Mouse (Mus musculus) liver, embryonic 11.5 days (tissue): ENCODE measurements around the gene Col6a1. TPM values are rescaled to one million over a fixed set of nuclear protein-coding genes. Genes with fewer than 3 reads are reported as not detected.

Experiments
- ATAC-seq: fragments of 200-750 bp; cut with Nextera tagmentation; replicated peaks from 2 replicates; pipeline ENCODE4 v1.8.0; 2017; ENCODE audit warnings: moderate number of reproducible peaks, mild to moderate bottlenecking, moderate TSS enrichment, moderate library complexity; ENCODE audit not compliant: low FRiP score
- DNase-seq: peaks from one replicate; pipeline ENCODE4 v3.0.0-alpha.2; 2017; ENCODE audit warnings: low spot score
- H3K27ac ChIP-seq: fragments of 300-500 bp; sonication (generic); 2 replicates; pipeline ENCODE4 v1.5.1; 2014; ENCODE audit warnings: mild to moderate bottlenecking, low read depth, low read length, control low read depth
- H3K27me3 ChIP-seq: fragments of 300-500 bp; sonication (generic); replicated peaks from 2 replicates; pipeline ENCODE4 v1.6.1; 2014; ENCODE audit warnings: low read length, mixed read lengths; ENCODE audit not compliant: control insufficient read depth, insufficient read depth
- H3K36me3 ChIP-seq: fragments of 300-500 bp; sonication (generic); 2 replicates; pipeline ENCODE4 v1.6.1; 2014; ENCODE audit warnings: mild to moderate bottlenecking, low read length, moderate library complexity, mixed read lengths; ENCODE audit not compliant: control insufficient read depth, insufficient read depth
- H3K4me1 ChIP-seq: fragments of 300-500 bp; sonication (generic); replicated peaks from 2 replicates; pipeline ENCODE4 v1.6.1; 2014; ENCODE audit warnings: low read length, mixed read lengths; ENCODE audit not compliant: control insufficient read depth, insufficient read depth
- H3K4me2 ChIP-seq: fragments of 300-500 bp; sonication (generic); 2 replicates; pipeline ENCODE4 v1.6.1; 2014; ENCODE audit warnings: mild to moderate bottlenecking, control low read depth, moderate library complexity
- H3K4me3 ChIP-seq: fragments of 300-500 bp; sonication (generic); 2 replicates; pipeline ENCODE4 v1.5.1; 2014; ENCODE audit warnings: low read depth, low read length, control low read depth
- H3K9ac ChIP-seq: fragments of 300-500 bp; sonication (generic); 2 replicates; pipeline ENCODE4 v1.6.1; 2014; ENCODE audit warnings: low read depth, low read length, control low read depth
- H3K9me3 ChIP-seq: fragments of 300-500 bp; sonication (generic); 2 replicates; pipeline ENCODE4 v1.6.1; 2016; ENCODE audit warnings: low read length, inconsistent platforms, mixed read lengths; ENCODE audit not compliant: control insufficient read depth
- WGBS: fragments of 180-500 bp; shearing (Covaris S2); extraction: QIAGEN DNeasy Blood & Tissue Kit; methylation state at CpG from one replicate; pipeline ENCODE4 v1.1.7; 2014; 5-methylcytosine and 5-hydroxymethylcytosine counted together
- polyA plus RNA-seq: library from polyadenylated mRNA; unstranded; fragments of >200 nt; fragmentation: Nextera tagmentation; extraction: Ambion mirVana; gene quantifications from 2 replicates; pipeline ENCODE4 v1.2.1, GENCODE M21; 2014

Col6a1 gene
- polyA plus RNA-seq, 1 experiment from 2014 or later: 20.8 TPM

DNA sequence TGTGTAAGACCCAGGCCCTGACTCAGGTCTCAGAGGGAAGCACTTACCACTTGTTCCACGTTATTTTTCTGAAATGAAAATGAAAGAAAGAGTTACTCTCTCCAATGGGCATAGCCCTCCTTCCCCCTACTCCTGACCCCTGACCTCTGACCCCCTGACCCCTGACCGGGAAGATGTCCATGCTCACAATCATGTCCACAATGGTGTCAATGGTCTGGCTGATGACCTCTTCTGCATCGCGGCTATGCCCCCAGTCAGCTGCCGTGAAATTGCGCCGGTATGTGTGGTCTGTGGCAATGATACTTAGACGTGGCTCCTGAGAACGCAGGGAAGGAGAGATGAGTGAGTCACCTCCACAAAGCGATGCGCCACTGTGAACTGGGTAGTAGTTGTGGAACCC is 4.8 kb downstream of the Col6a1 start:
- no peak for ATAC-seq
- no peaks in the 10 kb centered on the region for H3K27me3 ChIP-seq
- 0 out of 2 replicates have a peak, but pooled peaks cover 3% of the 10 kb centered on the region for H3K4me1 ChIP-seq
- H3K4me2 ChIP-seq: no peak overlapping the region
- WGBS: 82% methylated on average over 11 of the region's 11 CpGs
- no peak for DNase-seq
- H3K9me3 ChIP-seq: no peaks in the 10 kb centered on the region
- H3K36me3 ChIP-seq: no peaks in the 10 kb centered on the region
- no peak overlapping the region for H3K4me3 ChIP-seq
- no peak overlapping the region for H3K27ac ChIP-seq
- no peak overlapping the region for H3K9ac ChIP-seq

DNA sequence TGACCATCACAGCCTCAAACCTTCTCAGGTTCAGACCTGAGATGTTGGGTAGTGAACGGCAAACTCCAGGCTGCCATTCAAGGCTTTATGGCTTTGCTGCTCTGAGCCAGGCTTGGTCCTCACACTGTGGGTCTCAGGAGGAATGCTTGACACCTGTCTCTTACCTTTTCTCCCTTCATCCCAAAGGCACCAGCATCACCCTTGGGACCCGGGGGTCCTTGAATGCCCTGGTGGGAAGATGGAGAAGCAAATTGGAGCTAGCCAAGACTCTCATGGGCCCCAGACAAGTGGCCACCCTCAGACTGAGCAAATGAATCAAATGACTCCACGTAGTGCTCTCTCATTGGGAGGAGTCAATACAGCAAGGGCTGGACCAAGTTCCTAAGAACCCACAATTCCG is 8.3 kb downstream of the Col6a1 start:
- no peaks in the 10 kb centered on the region for H3K27me3 ChIP-seq
- H3K4me1 ChIP-seq: no peaks in the 10 kb centered on the region
- H3K4me2 ChIP-seq: no peak overlapping the region
- H3K9me3 ChIP-seq: no peaks in the 10 kb centered on the region
- DNase-seq (no peak), ATAC-seq (no peak)
- H3K9ac ChIP-seq: no peak overlapping the region
- H3K4me3 ChIP-seq: no peak overlapping the region
- WGBS: 89% methylated on average over 4 of the region's 4 CpGs
- H3K27ac ChIP-seq: no peak overlapping the region
- no peaks in the 10 kb centered on the region for H3K36me3 ChIP-seq

DNA sequence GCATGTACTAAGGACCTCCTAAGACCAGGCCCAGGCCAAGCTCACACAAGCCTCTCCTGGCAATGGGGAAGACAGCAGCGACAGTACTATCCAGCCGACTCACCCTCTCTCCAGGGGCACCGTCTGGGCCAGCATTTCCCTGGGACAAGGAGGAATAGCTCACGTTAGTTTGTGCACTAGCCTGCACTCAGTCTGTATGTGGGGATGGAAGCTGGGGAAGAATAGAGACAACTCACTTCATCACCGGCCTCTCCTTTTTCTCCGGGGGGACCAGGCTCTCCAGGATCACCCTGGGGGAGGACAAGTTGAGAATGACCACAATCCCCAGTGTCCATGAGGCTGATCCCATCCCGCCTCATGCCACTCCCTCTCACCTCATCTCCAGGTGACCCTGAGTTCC is 8.9 kb downstream of the Col6a1 start:
- no peak for ATAC-seq
- no peaks in the 10 kb centered on the region for H3K9me3 ChIP-seq
- no peak overlapping the region for H3K4me3 ChIP-seq
- H3K4me2 ChIP-seq: no peak overlapping the region
- no peaks in the 10 kb centered on the region for H3K4me1 ChIP-seq
- H3K36me3 ChIP-seq: no peaks in the 10 kb centered on the region
- 84% methylated on average over 7 of the region's 7 CpGs for WGBS
- DNase-seq: no peak
- H3K27me3 ChIP-seq: no peaks in the 10 kb centered on the region
- no peak overlapping the region for H3K27ac ChIP-seq
- H3K9ac ChIP-seq: no peak overlapping the region

DNA sequence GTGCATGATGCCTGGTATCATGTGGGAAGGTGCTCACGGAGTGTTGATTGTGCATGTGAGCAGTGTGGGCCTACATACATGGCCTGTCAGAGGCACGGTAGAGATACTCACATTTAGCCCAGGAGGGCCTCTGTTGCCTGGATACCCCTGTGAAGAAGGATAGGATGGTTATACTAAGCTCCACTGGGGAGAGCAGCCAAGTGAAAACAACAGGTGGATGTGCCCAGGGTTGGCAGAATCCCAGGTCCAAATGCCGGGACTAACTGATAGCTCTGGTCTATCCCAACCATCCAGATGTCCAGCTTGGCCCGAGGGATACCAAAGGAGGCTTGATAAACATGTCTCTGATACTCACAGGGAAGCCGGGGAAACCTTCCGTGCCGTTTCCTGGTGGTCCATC is 11.7 kb downstream of the Col6a1 start:
- Histone ChIP-seq H3K4me3 (no peak overlapping the region), H3K36me3 (peaks cover 2% of the 10 kb centered on the region; the same call in 1 of the 2 replicates), H3K4me2 (no peak overlapping the region), H3K9ac (no peak overlapping the region), H3K9me3 (no peaks in the 10 kb centered on the region), H3K27me3 (no peaks in the 10 kb centered on the region), H3K27ac (no peak overlapping the region), H3K4me1 (no peaks in the 10 kb centered on the region)
- no peak for ATAC-seq
- no peak for DNase-seq
- WGBS: 79% methylated on average over 7 of the region's 7 CpGs

DNA sequence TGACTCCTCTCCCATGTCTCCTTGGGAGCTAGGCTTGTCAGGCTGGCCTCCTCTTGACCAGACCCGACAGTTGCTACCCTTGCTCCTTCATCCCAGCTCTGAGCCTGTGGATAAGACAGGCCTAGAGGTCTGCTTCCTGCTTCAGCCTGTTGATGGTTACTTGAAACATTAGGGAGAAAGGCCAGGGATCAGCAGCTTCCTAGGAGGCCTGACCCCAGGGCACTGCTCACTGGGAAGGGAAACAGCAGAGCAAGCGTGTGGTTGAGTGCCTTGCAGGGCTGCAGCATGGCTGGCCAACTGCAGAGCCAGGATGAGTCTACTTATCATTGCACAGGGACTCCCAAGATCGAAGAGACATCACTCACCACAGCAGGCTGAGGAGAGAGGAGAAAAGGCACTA is 13.5 kb downstream of the Col6a1 start:
- H3K4me3 ChIP-seq: no peak overlapping the region
- WGBS: 71% methylated on average over 3 of the region's 3 CpGs
- ATAC-seq (no peak), DNase-seq (no peak)
- no peak overlapping the region for H3K4me2 ChIP-seq
- no peaks in the 10 kb centered on the region for H3K27me3 ChIP-seq
- H3K4me1 ChIP-seq: no peaks in the 10 kb centered on the region
- H3K9ac ChIP-seq: no peak overlapping the region
- peaks cover 2% of the 10 kb centered on the region; the same call in 1 of the 2 replicates for H3K36me3 ChIP-seq
- no peak overlapping the region for H3K27ac ChIP-seq
- H3K9me3 ChIP-seq: no peaks in the 10 kb centered on the region

DNA sequence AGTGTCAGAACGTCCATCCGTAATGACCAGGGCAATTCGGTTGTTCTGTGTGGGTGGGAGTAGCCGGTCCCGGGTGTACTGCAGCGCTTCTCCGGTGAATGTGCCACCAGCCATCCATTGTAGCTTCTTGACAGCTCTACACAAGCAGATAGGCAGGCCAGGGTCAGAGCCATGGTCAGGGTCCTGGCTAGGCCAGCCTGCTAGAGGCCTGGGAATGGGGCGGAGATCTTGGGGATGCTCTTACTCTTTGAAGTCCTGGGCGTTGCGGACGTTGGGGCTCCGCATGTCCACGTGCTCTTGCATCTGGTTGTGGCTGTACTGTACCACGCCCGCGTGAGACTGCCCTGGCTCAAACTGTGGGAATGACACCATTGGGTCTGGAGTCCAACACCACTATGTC is 14.6 kb downstream of the Col6a1 start:
- ATAC-seq: no peak
- Histone ChIP-seq H3K9me3 (no peaks in the 10 kb centered on the region), H3K4me1 (no peaks in the 10 kb centered on the region), H3K4me3 (no peak overlapping the region), H3K4me2 (no peak overlapping the region), H3K9ac (no peak overlapping the region), H3K27me3 (no peaks in the 10 kb centered on the region), H3K36me3 (peaks cover 2% of the 10 kb centered on the region; the same call in 1 of the 2 replicates), H3K27ac (no peak overlapping the region)
- WGBS: 92% methylated on average over 16 of the region's 16 CpGs
- no peak for DNase-seq

DNA sequence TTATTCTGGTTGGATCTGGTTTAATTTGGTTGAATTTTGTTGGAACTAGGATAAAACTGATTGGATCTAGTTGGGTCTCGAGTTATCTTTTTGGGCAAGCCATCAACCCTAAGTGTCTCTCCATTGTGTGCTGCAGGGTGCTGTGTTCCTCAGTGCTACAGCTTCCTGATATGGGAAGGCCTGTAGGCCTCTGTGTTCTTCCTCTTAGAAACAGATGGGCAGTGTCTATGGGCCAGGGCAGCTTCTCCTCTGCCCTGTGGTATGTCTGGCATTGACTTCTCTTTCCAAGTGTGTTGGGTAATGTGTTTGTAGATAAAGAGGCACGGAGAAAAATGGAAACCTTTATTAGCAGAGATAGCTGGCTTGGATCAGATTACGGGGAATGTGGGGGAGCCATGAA is 17.5 kb downstream of the Col6a1 start:
- no peaks in the 10 kb centered on the region for H3K4me1 ChIP-seq
- WGBS: 64% methylated on average over 3 of the region's 3 CpGs
- no peak for DNase-seq
- no peak overlapping the region for H3K4me2 ChIP-seq
- no peak for ATAC-seq
- H3K9me3 ChIP-seq: no peaks in the 10 kb centered on the region
- H3K4me3 ChIP-seq: no peak overlapping the region
- no peak overlapping the region for H3K27ac ChIP-seq
- peaks cover 2% of the 10 kb centered on the region; the same call in 1 of the 2 replicates for H3K36me3 ChIP-seq
- H3K27me3 ChIP-seq: no peaks in the 10 kb centered on the region
- no peak overlapping the region for H3K9ac ChIP-seq

DNA sequence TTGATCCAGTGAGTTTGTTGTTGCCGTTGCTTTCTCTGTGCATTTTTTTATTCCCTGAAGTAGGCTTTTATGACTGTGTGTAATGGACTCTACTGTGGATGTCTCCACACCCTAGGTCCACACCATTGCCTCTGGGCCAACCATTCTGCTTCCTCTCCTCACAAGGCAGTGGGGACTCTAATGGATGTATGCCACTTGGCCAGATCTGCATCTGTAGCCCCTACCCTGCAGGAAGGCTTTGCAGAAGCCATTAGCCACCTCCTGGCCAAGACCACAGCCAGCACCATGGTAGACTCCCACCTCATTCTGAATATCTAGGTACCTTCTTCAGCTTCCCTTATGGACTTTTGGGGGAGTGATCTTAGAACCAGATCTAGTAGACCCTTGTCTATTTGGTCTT is 18.4 kb downstream of the Col6a1 start:
- DNase-seq: no peak
- WGBS: 85% methylated on average over 1 of the region's 1 CpGs
- no peak overlapping the region for H3K27ac ChIP-seq

DNA sequence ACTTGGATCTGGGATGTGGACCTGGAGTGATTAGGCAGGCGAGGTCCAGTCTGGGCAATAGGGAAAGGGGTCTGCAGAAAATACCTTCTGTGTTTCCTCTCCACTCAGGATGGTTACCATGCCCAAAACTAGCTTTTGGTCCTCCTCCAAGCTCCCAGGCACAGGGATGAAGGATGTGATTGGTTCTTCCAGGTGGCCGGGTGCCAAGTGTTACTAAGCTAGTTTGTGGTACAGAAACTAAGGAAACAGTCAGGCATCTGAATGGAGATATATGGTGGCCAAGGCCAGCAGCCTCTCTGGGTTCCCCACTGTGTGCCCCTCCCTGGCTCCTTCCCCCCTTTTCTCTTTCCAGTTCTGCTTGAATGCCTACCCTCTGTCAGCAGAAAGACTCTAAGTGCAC is 19.0 kb downstream of the Col6a1 start:
- DNase-seq: no peak
- no peak for ATAC-seq
- Histone ChIP-seq H3K36me3 (peaks cover 2% of the 10 kb centered on the region; the same call in 1 of the 2 replicates), H3K4me3 (no peak overlapping the region), H3K27ac (no peak overlapping the region), H3K4me2 (no peak overlapping the region), H3K4me1 (no peaks in the 10 kb centered on the region), H3K9me3 (no peaks in the 10 kb centered on the region), H3K27me3 (no peaks in the 10 kb centered on the region), H3K9ac (no peak overlapping the region)
- whole genome bisulfite sequencing: 52% methylated on average over 2 of the region's 2 CpGs

More for the DNA sequence above, 18.4 kb downstream of the Col6a1 start:
- Histone ChIP-seq H3K4me3 (no peak overlapping the region), H3K36me3 (peaks cover 2% of the 10 kb centered on the region; the same call in 1 of the 2 replicates), H3K27me3 (no peaks in the 10 kb centered on the region), H3K9me3 (no peaks in the 10 kb centered on the region), H3K4me2 (no peak overlapping the region), H3K9ac (no peak overlapping the region), H3K4me1 (no peaks in the 10 kb centered on the region)
- no peak for ATAC-seq
